Mouse (Mus musculus) heart, postnatal 0 days (tissue): Measurements from ENCODE around the gene Smtnl1.

Experiments
- CTCF ChIP-seq: IDR thresholded peaks from 2 replicates; pipeline ENCODE4 v1.5.1; 2016; ENCODE audit warnings: antibody characterized with exemption, control low read depth, low read depth
- EP300 ChIP-seq: IDR thresholded peaks from 2 replicates; pipeline ENCODE4 v1.6.1; 2016; ENCODE audit warnings: antibody characterized with exemption, low read depth

GRCm38 (mm10) chr2:84840748-84841563 is 18.5 kb upstream of the Smtnl1 start:
- TF ChIP-seq CTCF: no peak
- TF ChIP-seq EP300: no peak
